Mouse (Mus musculus) heart, postnatal 25 days (tissue): ENCODE data around the gene Lamc1. TPM values are rescaled to one million over a fixed set of nuclear protein-coding genes. Genes with fewer than 3 reads are reported as not detected.

Experiments used
- DNase-seq: peaks from one replicate; pipeline ENCODE4 v3.0.0; 2022; ENCODE audit warnings: low spot score
- intact Hi-C: fragments of 180-260 bp; cut with DNase I; formaldehyde crosslinking; loops from one replicate; pipeline ENCODE4 v1.15.1; 2025
- total RNA-seq, 2 experiments: library from RNA; stranded (reverse); gene quantifications; 2 replicates each; pipeline ENCODE4 v1.2.3; 2021

The Lamc1 gene
- total RNA-seq, 2 experiments from 2014 or later: 173 to 205 TPM

DNA sequence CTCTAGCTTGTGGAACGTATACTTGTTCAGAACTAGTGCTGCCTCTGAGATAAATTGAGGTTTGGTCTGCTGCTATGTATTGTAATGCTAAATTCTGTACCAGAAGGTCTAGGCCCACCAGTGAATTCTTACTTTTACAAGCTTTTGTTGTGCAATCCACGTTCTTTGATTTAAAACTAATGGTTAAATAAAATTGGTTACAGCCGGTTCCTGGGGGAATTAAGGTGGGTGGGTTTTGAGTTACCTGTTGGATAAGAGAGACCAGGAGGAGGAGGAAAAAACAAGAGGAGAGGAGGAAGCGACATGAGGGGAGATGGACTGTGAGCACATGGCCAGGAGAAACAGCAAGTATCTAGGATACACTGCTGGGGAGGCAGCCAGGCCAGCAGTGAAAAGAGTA lies 116.1 kb downstream of the Lamc1 start:
- no peak for DNase-seq
- intact Hi-C loops: no loop called here

- DNase-seq: no peak
- intact Hi-C loops: no loop called here
Observed at GRCm38 (mm10) chr1:153215676-153216075, 116.9 kb downstream of the Lamc1 start.

DNA sequence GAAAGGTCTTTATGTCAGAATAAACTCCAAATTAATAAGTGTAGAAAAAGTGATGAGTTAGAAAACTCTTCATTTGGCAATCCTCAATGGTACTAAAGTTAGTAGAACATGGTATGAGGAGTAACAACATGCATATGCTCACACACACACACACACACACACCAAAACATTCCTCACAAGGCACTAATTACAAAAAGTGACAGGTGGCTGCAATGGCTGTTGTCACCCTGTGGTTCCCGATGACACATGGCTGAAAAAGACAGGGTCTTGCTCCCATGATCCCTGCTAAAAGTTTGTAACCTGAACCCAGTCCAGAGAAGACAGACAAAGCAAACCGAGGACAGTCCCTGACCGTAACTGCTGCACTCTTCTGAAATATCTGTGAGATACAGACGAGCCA lies 121.6 kb downstream of the Lamc1 start:
- DNase-seq: no peak
- intact Hi-C loops: no loop called here

GRCm38 (mm10) chr1:153210198-153210597 lies 122.4 kb downstream of the Lamc1 start:
- intact Hi-C loops: no loop called here
- no peak for DNase-seq

DNA sequence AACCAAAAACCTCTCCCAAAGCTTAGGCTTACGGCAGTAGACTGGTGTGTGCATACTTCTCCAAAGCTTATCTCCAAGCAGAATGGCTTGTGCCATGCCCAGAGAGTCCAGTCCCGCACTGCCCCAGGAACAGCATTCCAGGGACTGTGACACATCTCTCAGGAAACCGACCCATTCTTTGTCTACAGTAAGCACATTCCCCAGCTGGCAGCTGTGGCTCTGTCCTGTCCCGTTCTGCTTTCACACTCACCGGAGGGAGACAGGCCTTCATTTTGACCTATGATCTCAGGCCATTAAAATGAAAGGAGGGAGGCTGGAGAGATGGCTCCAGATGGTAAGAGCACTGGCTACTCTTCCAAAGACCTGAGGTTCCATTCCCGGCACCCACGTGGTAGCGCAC lies 130.4 kb downstream of the Lamc1 start:
- DNase-seq: no peak
- intact Hi-C loops: no loop called here

GRCm38 (mm10) chr1:153201448-153201847 lies 131.1 kb downstream of the Lamc1 start:
- intact Hi-C loops: no loop called here
- DNase-seq: no peak

DNA sequence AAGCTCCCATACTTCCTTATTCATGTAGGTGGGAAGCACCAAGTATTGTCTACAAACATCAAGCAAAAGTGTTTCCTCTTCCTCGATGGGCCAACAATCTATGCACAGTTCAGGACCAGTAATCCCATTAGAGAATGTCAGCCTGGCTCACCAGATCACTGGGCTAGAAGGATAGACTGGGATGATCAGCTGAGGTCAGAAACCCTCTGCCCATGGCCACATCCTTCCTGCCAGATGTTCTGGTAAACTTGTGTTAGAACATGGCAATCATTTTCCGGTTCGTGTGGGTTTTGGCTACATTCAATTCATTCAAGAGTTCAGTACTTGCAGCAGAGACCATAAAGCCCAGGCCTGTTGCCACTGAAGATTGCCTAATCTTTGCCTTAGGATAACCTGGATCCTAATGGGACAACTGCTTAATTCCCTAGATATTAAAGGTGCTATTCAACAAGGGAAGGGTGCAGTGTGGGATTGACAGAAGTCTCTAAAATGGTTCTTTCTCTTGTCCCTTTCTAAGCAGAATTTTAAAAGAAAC lies 135.2 kb downstream of the Lamc1 start:
- intact Hi-C loops: no loop called here
- DNase-seq: no peak

DNA sequence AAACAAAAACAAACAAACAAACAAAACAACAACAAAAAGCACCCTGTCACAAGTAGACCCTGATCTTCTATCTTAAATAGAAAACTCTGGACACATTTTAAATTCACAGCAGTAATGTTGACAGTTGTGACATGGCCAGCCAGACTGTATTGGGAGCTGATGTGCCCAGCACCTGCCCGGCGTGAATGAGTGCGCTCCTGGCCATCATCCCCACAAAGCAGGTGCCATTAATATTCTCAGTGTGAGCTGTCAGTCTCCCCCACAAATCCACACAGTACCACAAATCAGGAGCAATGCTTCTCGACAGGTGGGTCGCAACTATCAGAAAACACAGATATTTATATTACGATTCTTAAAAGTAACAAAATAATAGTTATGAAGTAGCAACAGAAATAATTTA lies 139.6 kb downstream of the Lamc1 start:
- intact Hi-C loops: no loop called here
- no peak for DNase-seq

DNA sequence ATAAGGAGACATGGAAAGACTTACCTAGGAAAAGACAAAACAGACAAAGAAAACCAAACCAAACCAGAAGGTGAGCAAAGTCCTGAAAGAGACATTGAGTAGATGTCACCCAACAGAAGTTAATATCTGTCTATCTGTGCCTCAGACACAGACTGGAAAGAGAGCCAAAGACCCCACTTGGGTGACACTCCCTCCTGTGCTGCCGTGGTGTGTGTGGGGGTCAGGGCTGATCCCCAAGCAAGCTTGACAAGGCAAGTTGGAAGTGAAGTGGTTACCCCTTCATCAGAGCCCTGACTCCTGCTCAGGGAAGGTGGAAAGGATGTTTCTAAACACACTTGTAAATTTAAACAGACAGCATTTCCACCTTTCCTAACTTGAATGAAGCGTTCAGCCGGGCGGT lies 140.2 kb downstream of the Lamc1 start:
- DNase-seq: no peak
- intact Hi-C loops: no loop called here

DNA sequence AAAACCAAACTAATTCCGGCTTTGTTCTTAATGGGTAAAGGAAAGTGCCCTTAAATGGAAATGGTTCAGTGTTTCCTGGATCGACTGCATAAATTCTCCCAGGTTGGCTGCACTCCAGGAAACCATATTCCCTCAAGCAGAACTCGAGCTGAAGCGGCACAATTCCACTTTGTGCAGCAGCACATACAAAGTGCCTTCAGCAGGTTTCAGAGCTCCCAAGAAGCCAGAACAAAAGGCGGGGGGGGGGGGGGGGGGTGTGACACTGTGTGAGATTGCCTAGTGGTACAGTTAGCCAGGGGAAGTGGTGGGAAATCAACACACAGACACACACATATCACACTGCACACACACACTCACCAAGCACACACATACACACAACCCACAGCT lies 140.7 kb downstream of the Lamc1 start:
- intact Hi-C loops: no loop called here
- no peak for DNase-seq

DNA sequence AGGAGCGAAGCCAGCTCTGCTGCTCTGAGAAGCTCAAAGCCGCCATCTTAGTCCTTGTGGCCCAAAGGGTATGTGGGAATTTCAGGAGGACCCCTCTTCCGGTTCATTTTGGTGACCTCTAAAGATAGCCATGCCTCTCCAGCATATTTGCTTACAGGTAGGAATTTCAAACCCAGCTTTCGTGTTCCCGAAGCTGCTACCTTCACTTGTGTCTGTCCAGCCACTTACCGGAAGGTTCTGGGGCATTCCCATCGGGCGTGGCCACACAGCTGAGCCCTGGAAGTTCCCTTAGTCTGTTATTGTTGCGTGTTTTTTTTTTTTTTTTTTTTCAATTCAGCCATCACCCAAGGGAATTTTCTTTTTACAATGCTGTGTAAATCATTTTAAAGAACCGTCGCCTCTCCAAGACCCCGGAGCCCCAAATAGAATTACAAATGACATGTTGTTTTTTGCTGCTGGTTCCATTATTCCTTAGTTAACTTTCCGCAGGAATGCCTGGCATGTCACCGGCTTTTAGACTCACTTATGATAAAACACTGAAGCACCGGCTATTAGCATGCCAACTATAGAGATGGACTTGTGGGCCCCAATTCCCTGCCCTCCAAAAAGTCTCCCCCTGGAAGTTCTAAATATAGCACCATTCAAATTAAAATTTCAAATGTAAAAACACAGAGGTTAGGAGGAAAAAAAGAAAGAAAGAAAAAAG lies 141.2 kb downstream of the Lamc1 start:
- intact Hi-C loops: no loop called here
- DNase-seq: no peak

DNA sequence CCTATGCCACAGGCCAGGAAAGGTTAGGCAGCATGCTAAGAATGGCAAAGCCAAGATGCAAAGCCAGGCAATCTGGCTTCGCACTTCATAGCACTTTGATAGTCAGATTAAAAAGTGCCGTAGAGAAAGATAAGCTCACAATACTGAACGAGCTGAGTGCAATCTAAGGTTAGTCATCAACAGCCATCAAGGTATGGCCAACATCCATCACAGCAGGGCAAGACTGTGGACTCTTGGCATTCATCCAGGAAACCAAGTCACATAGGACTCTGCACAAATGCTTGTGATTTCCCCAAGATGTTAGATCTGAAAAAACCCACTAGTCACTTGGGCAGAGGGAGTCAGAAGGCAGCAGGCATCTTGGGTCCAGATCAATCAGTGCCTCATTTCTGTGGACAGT lies 144.5 kb downstream of the Lamc1 start:
- no peak for DNase-seq
- intact Hi-C loops: no loop called here

DNA sequence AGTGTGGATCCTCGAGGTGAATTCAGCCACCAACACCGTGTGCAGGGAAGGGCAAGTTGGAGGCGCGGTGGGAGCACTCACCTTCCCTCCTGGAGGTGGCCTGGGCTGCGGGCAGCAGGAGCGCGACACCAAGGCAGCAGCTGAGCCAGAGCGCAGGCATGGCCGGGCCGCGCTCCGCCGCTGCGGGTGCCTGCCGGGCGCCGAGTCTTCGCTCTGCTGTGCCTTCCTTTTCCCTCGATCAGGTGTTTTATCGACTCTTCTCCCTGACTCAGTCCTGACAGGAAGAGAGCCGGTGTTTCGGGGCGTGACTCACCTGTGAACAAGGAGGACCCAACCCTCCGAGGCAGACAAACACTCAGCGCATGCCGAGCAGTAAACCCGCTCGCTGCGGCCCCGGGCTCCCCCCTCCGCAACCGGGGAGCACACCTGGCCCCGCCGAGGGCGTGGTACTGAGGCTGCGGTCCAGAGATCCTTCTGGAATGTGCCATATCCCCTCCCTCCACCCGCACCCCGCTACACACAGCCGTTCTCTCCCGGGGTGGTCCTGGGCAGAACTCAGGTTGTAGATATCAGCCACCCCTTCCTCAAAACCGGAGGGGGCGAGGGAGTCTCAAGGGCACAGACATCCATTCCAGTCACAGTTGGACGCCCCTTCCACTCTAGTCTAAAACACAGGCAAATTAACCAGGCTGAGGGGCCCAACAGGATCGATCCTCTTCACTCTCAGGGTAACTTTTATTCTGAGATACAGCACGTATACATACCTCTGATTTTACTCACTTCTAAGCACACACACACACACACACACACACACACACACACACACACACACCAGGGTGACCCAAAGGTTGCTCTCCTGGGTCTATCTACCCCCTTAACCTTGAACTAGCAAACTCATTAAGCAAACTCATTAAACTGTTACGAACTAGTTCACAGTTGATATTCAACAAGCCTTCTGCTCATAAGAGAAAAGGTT lies 146.5 kb downstream of the Lamc1 start, which contains the start of gene Lamc2:
TSS of gene Lamc2 (minus strand) at position 620 of the 976 bp plus-strand sequence.
- intact Hi-C loops: no loop called here
- no peak for DNase-seq

GRCm38 (mm10) chr1:153180586-153181289 lies 151.8 kb downstream of the Lamc1 start:
- DNase-seq: no peak
- intact Hi-C loops: no loop called here

DNA sequence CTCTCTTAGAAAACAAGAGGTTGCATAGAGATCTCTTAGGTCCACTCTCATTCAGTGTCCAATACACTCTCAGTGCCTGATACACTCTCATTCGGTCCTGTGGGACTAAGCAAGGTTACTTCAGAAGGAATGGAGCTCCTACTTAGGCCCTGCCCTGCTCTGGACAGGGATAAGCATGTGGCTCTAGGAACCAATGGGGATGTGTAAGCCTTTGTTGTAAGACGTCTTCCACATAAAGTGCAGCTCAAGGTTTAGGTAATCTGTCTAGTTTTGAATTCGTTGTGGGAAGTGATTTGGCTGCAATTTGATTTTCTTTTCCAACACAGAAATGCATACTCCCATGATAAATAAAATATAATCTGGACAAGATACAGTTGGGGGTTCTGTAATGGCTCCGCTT lies 152.4 kb downstream of the Lamc1 start:
- intact Hi-C loops: no loop called here
- DNase-seq: no peak

- intact Hi-C loops: no loop called here
- no peak for DNase-seq
Observed at GRCm38 (mm10) chr1:153174801-153175200, 157.8 kb downstream of the Lamc1 start.

- DNase-seq: no peak
Observed at GRCm38 (mm10) chr1:153173276-153173675, 159.3 kb downstream of the Lamc1 start.

DNA sequence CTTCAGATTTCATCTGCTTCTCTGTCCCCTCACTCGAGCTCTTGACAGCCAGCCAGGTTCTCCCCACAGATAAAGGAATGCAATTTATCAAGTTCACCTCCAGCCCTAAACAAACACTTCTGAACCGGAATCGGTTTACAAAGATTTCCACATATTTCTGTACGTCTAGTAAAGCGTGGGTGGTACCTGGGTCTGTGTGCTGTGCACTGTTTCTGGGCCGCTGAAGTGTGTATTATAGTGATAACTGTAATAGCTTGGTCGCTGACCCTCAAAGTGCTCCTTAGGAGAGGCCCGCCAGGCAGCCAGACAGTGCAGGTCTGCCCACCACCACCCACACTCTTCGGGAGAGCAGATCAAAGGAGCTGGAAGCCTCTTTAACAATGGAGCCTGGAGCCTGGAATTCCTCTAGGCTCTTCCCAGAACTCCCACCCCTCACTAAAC lies 160.3 kb downstream of the Lamc1 start:
- DNase-seq: no peak
- intact Hi-C loops: no loop called here

More at GRCm38 (mm10) chr1:153173276-153173675, 159.3 kb downstream of the Lamc1 start:
- intact Hi-C loops: no loop called here

DNA sequence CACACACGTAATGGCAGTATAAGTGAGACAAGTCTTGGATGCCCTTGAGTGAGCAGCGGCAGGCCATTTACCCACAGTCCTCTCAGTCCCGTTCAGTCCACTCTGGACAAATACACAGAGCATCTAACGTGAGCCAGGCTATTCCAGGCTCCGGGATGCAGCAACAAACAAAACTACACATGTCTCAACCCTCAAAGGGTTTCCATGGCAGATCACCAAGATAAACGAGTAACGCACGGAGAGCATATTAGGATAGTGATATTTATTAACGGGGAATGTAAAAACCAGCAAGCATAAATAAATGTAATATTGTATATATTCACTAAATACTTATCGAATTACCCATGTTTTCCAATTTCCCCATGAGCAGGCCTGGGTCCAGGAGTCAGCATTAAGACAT lies 161.6 kb downstream of the Lamc1 start:
- no peak for DNase-seq
- intact Hi-C loops: no loop called here
